Mouse (Mus musculus): ENCODE measurements around the gene Hspa2. TPM values are rescaled to one million over a fixed set of nuclear protein-coding genes. Genes with fewer than 3 reads are reported as not detected.
A peak's percentile ranks its signal among the peaks of the same experiment; 100 is the strongest.

Hspa2 gene
- polyA plus RNA-seq, 2 experiments, result 1.3 to 1.9 TPM

GRCm38 (mm10) chr12:76427546-76427945 is 23.6 kb downstream of the Hspa2 start:
- no peak for ATAC-seq (ENCODE audit: insufficient read depth)
- Histone ChIP-seq H3K4me2 (ENCODE audit: low read depth) (no peak overlapping the region), H3K27me3 (ENCODE audit: control insufficient read depth, insufficient read depth, low read length) (no peaks in the 10 kb centered on the region), H3K9me3 (ENCODE audit: control insufficient read depth, low read length) (no peaks in the 10 kb centered on the region), H3K36me3 (replicated peaks; ENCODE audit: control insufficient read depth, insufficient read depth, low read depth) (no peaks in the 10 kb centered on the region), H3K4me1 (replicated peaks; ENCODE audit: control insufficient read depth in 2 of 2, insufficient read depth in 2 of 2, low read length in 1 of 2) (no peaks in the 10 kb centered on the region), H3K9ac (replicated peaks) (no peak overlapping the region), H3K4me3 (ENCODE audit: insufficient read depth in 1 of 2, low read depth in 2 of 2, low read length in 2 of 2) (no peak overlapping the region), H3K27ac (no peak overlapping the region)
- no peak for DNase-seq (ENCODE audit: low read depth in 3 of 3, low spot score in 3 of 3)
- TF ChIP-seq EP300 (IDR thresholded peaks at IDR 0.05; ENCODE audit: low read depth), result no peak
- TF ChIP-seq CTCF (IDR thresholded peaks at IDR 0.05; ENCODE audit: low read depth), result no peak
- 39% methylated on average over 5 of the region's 5 CpGs for WGBS (ENCODE audit: insufficient replicate concordance)

- WGBS (ENCODE audit: insufficient replicate concordance), result 46% methylated on average over 5 of the region's 5 CpGs
- Histone ChIP-seq H3K4me1 (replicated peaks; ENCODE audit: control insufficient read depth in 2 of 2, insufficient read depth in 2 of 2, low read length in 1 of 2) (no peaks in the 10 kb centered on the region), H3K36me3 (replicated peaks; ENCODE audit: control insufficient read depth, insufficient read depth, low read depth) (no peaks in the 10 kb centered on the region), H3K27ac (no peak overlapping the region), H3K9ac (replicated peaks) (no peak overlapping the region), H3K4me3 (ENCODE audit: insufficient read depth in 1 of 2, low read depth in 2 of 2, low read length in 2 of 2) (no peak overlapping the region), H3K9me3 (ENCODE audit: control insufficient read depth, low read length) (no peaks in the 10 kb centered on the region), H3K27me3 (ENCODE audit: control insufficient read depth, insufficient read depth, low read length) (peaks cover 6% of the 10 kb centered on the region), H3K4me2 (ENCODE audit: low read depth) (no peak overlapping the region)
- TF ChIP-seq EP300 (IDR thresholded peaks at IDR 0.05; ENCODE audit: low read depth) (no peak), CTCF (IDR thresholded peaks at IDR 0.05; ENCODE audit: low read depth) (no peak)
- DNase-seq (ENCODE audit: low read depth in 3 of 3, low spot score in 3 of 3) (no peak), ATAC-seq (ENCODE audit: insufficient read depth) (no peak)
Measured at GRCm38 (mm10) chr12:76430879-76431406, 27.0 kb downstream of the Hspa2 start.

- 62% methylated on average over 6 of the region's 6 CpGs for WGBS (ENCODE audit: insufficient replicate concordance)
- Histone ChIP-seq H3K27ac (no peak overlapping the region), H3K36me3 (replicated peaks; ENCODE audit: control insufficient read depth, insufficient read depth, low read depth) (no peaks in the 10 kb centered on the region), H3K9me3 (ENCODE audit: control insufficient read depth, low read length) (no peaks in the 10 kb centered on the region), H3K27me3 (ENCODE audit: control insufficient read depth, insufficient read depth, low read length) (peaks cover 6% of the 10 kb centered on the region), H3K4me1 (replicated peaks; ENCODE audit: control insufficient read depth in 2 of 2, insufficient read depth in 2 of 2, low read length in 1 of 2) (no peaks in the 10 kb centered on the region), H3K9ac (replicated peaks) (no peak overlapping the region), H3K4me2 (ENCODE audit: low read depth) (no peak overlapping the region), H3K4me3 (ENCODE audit: insufficient read depth in 1 of 2, low read depth in 2 of 2, low read length in 2 of 2) (no peak overlapping the region)
- DNase-seq (ENCODE audit: low read depth in 3 of 3, low spot score in 3 of 3) (no peak), ATAC-seq (ENCODE audit: insufficient read depth) (no peak)
- TF ChIP-seq EP300 (IDR thresholded peaks at IDR 0.05; ENCODE audit: low read depth), result no peak
- TF ChIP-seq CTCF (IDR thresholded peaks at IDR 0.05; ENCODE audit: low read depth), result no peak
Measured at GRCm38 (mm10) chr12:76431431-76431830, 27.5 kb downstream of the Hspa2 start.

GRCm38 (mm10) chr12:76434111-76434510 is 30.1 kb downstream of the Hspa2 start:
- DNase-seq (ENCODE audit: low read depth in 3 of 3, low spot score in 3 of 3), result no peak
- Histone ChIP-seq H3K4me1 (replicated peaks; ENCODE audit: control insufficient read depth in 2 of 2, insufficient read depth in 2 of 2, low read length in 1 of 2) (no peaks in the 10 kb centered on the region), H3K9me3 (ENCODE audit: control insufficient read depth, low read length) (no peaks in the 10 kb centered on the region), H3K27ac (no peak overlapping the region), H3K4me2 (ENCODE audit: low read depth) (no peak overlapping the region), H3K9ac (replicated peaks) (no peak overlapping the region), H3K36me3 (replicated peaks; ENCODE audit: control insufficient read depth, insufficient read depth, low read depth) (no peaks in the 10 kb centered on the region), H3K4me3 (ENCODE audit: insufficient read depth in 1 of 2, low read depth in 2 of 2, low read length in 2 of 2) (no peak overlapping the region), H3K27me3 (ENCODE audit: control insufficient read depth, insufficient read depth, low read length) (peaks cover 6% of the 10 kb centered on the region)
- ATAC-seq (ENCODE audit: insufficient read depth), result no peak
- TF ChIP-seq CTCF (IDR thresholded peaks at IDR 0.05; ENCODE audit: low read depth) (no peak), EP300 (IDR thresholded peaks at IDR 0.05; ENCODE audit: low read depth) (no peak)
- 30% methylated on average over 7 of the region's 7 CpGs for WGBS (ENCODE audit: insufficient replicate concordance)

GRCm38 (mm10) chr12:76435084-76435483 is 31.1 kb downstream of the Hspa2 start:
- Histone ChIP-seq H3K4me3 (ENCODE audit: insufficient read depth in 1 of 2, low read depth in 2 of 2, low read length in 2 of 2) (no peak overlapping the region), H3K4me1 (replicated peaks; ENCODE audit: control insufficient read depth in 2 of 2, insufficient read depth in 2 of 2, low read length in 1 of 2) (no peaks in the 10 kb centered on the region), H3K9ac (replicated peaks) (no peak overlapping the region), H3K27ac (no peak overlapping the region), H3K4me2 (ENCODE audit: low read depth) (peak overlapping the region; percentile 29; the same call in 1 of the 2 replicates), H3K27me3 (ENCODE audit: control insufficient read depth, insufficient read depth, low read length) (peaks cover 6% of the 10 kb centered on the region), H3K36me3 (replicated peaks; ENCODE audit: control insufficient read depth, insufficient read depth, low read depth) (no peaks in the 10 kb centered on the region), H3K9me3 (ENCODE audit: control insufficient read depth, low read length) (no peaks in the 10 kb centered on the region)
- ATAC-seq (ENCODE audit: insufficient read depth) (no peak), DNase-seq (ENCODE audit: low read depth in 3 of 3, low spot score in 3 of 3) (no peak)
- TF ChIP-seq CTCF (IDR thresholded peaks at IDR 0.05; ENCODE audit: low read depth) (no peak), EP300 (IDR thresholded peaks at IDR 0.05; ENCODE audit: low read depth) (no peak)
- 3% methylated on average over 17 of the region's 17 CpGs for WGBS (ENCODE audit: insufficient replicate concordance)
